Mouse (Mus musculus): ENCODE measurements around the gene Tbce. TPM values are rescaled to one million over a fixed set of nuclear protein-coding genes. Genes with fewer than 3 reads are reported as not detected.
"Not testable (repeated sequence)": the region's sequence is repeated elsewhere in the genome, so short reads cannot be mapped to it uniquely, and the experiment has no call there.

The Tbce gene
- total RNA-seq, 4 experiments from 2014 or later = 13.5 to 19.2 (median 16.7) TPM

DNA sequence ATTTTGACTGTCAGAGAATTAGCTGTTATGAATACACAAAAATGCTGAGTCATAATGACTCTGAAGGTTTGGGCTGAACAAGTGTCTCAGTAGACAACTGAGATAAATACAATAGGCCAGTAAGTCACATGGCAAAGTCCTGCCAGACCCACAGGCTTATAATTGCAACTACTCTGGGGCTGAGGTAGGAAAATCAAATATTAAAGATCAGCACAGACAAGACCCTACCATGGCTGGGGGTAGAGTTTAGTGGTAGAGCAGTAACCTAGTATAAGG is 5.4 kb downstream of the Tbce start:
- DNase-seq (ENCODE audit: low spot score in 2 of 2) = no peak

DNA sequence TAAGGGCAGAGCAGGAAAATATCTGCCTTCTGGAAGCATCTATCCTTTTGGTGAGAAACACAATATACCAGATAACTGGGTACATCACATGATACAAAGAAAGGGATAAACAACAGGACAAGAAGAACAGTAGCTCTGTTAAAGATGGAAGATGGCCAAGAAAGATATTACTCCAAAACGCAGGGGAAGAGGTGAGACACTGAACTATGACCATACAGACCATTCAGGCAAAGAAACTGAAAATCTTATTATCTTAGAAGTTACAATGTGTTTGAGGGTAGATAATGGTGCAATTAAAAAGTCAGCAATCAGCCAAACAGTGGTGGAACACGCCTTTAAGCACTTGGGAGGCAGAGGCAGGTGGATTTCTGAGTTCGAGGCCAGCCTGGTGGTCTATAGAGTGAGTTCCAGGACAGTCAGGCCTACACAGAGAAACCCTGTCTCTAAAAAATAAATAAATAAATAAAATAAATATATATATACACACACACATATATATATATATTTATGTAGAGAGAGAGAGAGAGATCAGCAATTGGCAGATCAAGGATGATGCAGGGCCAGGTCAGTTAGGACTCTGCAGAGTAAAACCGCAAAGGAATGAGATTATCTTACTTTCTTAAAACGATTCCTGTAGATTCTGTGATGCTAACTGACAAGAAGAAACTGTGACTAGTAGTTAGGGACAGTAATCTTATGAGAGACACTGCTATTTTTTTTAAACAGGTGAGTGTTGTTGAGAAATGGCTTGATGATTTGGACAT is 5.9 kb downstream of the Tbce start:
- no peak for DNase-seq (ENCODE audit: low spot score in 2 of 2)

GRCm38 (mm10) chr13:14026154-14026820 is 13.2 kb downstream of the Tbce start:
- no peak for DNase-seq (ENCODE audit: low spot score in 2 of 2)

DNA sequence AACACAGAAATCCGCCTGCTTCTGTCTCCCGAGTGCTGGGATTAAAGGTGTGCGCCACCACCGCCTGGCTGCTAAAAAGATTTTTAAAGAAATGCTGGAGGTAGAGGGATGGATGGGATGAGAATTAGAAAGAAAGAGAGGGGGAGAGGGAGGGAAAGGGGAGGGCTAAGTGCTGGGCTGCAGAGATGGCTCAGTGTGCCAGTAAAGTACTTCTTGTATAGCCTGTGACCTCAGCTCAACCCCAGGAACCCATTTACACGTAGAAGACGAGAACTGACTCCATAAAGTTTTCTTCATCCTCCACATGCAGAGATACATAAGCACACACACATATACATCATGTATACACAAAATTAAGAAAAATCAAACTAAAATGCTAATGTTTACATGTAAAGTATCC is 13.9 kb downstream of the Tbce start:
- no peak for DNase-seq (ENCODE audit: low spot score in 2 of 2)

DNA sequence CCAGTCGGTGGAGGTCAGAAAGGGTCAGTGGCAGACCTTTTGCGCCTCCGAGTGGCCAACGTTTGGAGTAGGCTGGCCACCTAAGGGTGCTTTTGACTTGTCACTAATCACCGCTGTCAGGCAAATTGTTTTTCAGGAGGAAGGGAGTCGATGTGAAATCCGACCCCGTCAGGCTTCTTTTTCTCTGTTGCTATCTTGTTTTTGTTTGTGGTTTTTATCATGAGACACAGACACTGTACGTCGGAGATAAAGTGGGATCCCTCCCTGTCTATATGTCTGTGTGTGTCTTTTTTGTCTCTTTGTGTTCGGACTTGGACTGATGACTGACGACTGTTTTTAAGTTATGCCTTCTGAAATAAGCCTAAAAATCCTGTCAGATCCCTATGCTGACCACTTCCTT is 18.0 kb downstream of the Tbce start:
- DNase-seq (ENCODE audit: low spot score in 2 of 2) = not testable (repeated sequence)

DNA sequence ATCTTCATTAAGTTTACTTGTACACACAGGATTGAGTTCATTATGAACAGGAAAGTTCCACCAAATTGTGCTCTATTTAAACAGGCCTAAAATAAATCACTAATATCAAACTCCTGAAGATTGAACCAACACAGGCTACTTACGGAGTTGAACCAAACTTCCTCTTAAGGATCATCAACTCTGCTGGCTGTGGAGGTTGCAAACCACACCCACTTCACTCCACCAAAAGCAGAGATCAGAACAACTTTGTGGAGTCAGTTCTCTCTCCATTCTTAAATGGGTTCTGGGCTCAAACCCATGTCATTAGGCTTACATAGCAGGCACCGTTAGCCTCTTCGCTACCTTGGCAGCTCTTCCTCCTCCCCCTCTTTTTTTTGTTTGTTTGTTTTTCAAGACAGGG is 20.6 kb downstream of the Tbce start:
- DNase-seq (ENCODE audit: low spot score in 2 of 2) = no peak

DNA sequence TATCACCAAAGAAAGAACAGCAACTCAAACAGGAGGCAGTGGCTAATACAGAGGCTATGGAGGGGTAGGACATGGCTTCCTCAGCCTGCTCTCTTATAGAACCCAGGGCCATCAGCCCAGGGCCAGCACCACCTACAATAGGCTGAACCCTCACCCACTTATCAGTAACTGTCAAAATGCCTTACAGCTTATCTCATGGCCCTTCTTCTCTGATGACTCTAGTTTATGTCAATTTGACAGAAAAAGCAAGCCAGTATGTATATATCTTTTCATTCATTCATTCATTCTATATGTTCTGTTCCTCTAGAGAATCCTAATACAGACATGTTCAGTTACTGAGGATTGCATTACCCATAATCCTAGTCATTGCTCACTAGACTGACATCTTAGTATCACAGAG is 21.2 kb downstream of the Tbce start:
- DNase-seq (ENCODE audit: low spot score in 2 of 2) = no peak

GRCm38 (mm10) chr13:14015609-14016008 is 23.8 kb downstream of the Tbce start:
- DNase-seq (ENCODE audit: low spot score in 2 of 2) = no peak

GRCm38 (mm10) chr13:14014540-14014939 is 24.9 kb downstream of the Tbce start:
- DNase-seq (ENCODE audit: low spot score in 2 of 2) = no peak

- DNase-seq (ENCODE audit: low spot score in 2 of 2) = no peak
Measured at GRCm38 (mm10) chr13:14014001-14014400, 25.4 kb downstream of the Tbce start.

DNA sequence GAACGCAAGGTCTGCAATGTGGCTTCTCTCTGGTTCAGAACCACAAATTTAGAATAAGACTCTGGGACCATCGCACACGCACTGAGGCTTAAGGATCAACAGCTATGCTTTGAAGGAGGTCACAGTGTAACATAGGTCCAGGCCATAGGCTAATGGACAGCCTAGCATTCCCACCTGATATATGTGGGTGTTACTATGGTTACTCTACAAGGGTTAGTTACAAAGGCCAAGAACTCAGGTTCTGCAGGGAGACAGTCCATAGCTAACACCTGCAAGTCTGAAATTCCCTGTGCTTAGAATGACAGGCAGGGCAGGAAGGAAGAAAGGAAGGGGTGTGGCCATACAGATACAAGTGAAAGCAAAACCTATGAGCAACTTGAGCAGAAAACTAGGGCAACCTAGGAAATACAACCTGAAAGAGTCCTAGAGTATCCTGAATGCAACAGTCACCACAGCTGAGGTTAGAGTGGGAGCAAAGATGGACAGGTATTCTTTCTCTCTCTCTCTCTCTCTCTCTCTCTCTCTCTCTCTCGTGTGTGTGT is 27.9 kb downstream of the Tbce start:
- no peak for DNase-seq (ENCODE audit: low spot score in 2 of 2)

DNA sequence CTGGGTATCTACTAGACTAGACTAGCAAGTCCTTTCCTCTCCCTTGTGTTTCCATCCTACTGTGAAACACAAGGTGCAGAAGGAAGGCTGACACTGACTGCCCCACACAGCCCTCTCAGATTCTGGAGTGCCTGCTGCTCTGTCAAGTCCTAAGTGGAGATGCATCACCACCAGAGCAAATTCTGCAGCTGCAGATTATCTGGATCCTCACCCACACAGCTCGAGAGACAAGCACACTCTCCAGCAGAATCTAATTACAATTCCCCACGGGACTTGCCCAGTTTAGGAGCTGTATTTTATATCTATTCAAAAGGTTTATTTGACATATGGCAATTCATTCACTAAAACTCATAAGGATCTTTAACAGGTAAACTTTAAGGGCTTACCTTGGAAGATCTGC is 33.4 kb downstream of the Tbce start:
- DNase-seq (ENCODE audit: low spot score in 2 of 2) = no peak

GRCm38 (mm10) chr13:14004999-14005398 is 34.4 kb downstream of the Tbce start:
- DNase-seq (ENCODE audit: low spot score in 2 of 2) = no peak

DNA sequence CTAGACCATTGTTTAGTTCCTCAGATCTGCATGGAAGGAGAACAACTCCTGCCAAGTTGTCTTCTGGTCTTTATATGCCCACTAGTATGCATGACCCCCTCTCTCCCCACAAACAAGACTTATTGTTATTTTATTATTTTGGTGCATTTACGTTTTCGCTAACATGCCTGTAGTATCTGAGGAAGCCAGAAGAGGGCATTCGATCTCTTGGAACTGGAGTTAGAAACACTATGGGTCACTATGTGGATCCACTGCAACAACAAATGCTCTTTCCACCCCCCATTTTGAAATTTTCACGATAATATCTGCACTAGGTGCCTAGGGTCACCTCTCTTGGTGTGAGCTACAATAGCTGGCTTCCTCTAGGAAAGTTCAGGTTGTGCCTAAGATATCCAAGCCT is 35.4 kb downstream of the Tbce start:
- no peak for DNase-seq (ENCODE audit: low spot score in 2 of 2)

DNA sequence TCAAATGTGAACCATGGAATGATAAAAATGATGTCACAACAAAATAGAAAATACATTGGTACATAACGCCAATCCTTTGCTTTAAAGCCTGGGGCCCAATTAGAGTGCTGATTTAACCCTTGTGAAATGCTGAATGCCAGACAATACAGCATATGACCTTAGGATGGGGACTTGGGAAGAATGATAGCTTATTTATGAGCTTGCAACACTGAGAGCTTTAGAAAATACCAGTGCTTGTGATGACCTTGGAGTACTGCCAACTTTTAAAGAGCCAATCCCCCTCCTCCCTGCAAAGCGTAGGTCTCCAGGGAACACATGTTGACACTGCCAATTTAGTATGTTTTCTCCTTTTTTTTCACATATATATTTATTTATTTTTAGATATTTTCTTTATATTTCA is 36.7 kb downstream of the Tbce start:
- DNase-seq (ENCODE audit: low spot score in 2 of 2) = no peak

DNA sequence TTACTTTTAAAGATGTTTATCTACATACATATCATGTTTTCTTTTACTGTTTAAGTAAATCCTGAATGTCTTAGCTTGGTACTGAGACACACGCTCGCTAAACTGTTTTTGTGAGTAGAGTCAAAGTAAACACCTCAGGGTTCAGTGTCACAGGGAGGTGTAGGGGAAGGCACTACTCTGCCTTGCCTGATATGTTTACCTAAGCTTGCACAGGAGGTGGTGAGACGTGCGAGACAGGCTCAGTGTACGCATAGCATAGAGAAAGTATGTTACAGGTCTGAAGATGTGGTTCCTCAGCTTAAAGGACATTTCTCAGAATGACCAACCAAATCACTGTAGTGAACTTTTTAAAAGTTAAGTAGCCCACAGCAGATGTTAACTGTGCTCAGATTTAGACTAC is 42.0 kb downstream of the Tbce start:
- DNase-seq (ENCODE audit: low spot score in 2 of 2) = no peak

DNA sequence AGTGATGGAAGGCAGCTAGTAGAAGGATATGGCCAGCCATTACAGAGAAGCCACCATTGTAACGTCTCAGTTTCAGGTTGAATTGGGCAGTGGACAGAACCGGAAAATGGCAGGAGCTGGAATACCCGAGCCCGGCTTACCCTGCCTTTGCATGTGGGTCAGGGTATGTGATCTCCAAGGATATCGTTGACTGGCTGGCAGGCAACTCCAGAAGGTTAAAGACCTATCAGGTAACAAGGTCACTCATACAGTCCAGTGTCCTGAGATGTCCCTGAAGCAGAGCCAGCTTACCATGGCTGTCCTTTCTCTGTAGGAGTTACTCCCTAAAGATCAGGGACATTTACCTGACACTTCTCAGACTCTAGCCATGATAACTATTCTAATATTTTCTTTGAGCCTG is 44.4 kb downstream of the Tbce start:
- DNase-seq (ENCODE audit: low spot score in 2 of 2) = peak; percentile 56 to 71

GRCm38 (mm10) chr13:13993041-13993440 is 46.4 kb downstream of the Tbce start:
- no peak for DNase-seq (ENCODE audit: low spot score in 2 of 2)

- no peak for DNase-seq (ENCODE audit: low spot score in 2 of 2)
Measured at GRCm38 (mm10) chr13:13990391-13990790, 49.0 kb downstream of the Tbce start.

- DNase-seq (ENCODE audit: low spot score in 2 of 2) = no peak
Measured at GRCm38 (mm10) chr13:13989135-13989534, 50.3 kb downstream of the Tbce start.

GRCm38 (mm10) chr13:13983523-13983922 is 55.9 kb downstream of the Tbce start:
- DNase-seq (ENCODE audit: low spot score in 2 of 2) = no peak

- not testable (repeated sequence) for DNase-seq (ENCODE audit: low spot score in 2 of 2)
Measured at GRCm38 (mm10) chr13:13981842-13982241, 57.6 kb downstream of the Tbce start.

DNA sequence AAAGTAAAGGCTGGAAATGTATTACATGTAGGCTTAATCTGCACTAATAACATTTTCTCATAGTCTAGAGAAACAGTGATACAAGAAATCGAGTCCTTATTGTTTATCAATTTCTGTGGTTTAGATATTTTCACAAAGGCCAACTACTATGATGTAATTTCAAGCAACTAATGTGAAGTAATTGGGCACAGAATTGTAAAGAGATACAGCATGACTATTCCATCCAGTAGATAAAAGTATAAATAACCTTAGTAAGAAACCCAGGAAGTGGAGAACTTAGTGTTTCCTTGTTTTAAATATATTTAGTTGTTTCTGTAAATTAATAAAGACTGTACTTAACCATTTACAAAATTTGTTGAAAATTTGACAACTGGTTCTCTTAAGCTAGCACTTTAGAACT is 69.6 kb downstream of the Tbce start:
- DNase-seq (ENCODE audit: low spot score in 2 of 2) = no peak

Data from gastrocnemius, adult 8-10 months (tissue).